Mouse (Mus musculus) heart, adult 2 months (tissue): ENCODE measurements around the gene Lrp5. TPM values are rescaled to one million over a fixed set of nuclear protein-coding genes. Genes with fewer than 3 reads are reported as not detected.

Experiments
- DNase-seq, 2 experiments: peaks; one replicate each; pipeline ENCODE4 v3.0.0; 2021
- H3K27ac ChIP-seq: fragments of 200-600 bp; 2 replicates; pipeline ENCODE4 v1.8.1; 2022
- H3K27me3 ChIP-seq: fragments of 200-500 bp; 2 replicates; pipeline ENCODE4 v1.6.1; 2012; ENCODE audit warnings: mild to moderate bottlenecking, low read length, inconsistent platforms, mixed read lengths; ENCODE audit not compliant: control insufficient read depth, insufficient read depth
- H3K36me3 ChIP-seq: fragments of 200-500 bp; 2 replicates; pipeline ENCODE4 v1.6.1; 2012; ENCODE audit warnings: low read length, inconsistent platforms; ENCODE audit not compliant: control insufficient read depth, insufficient read depth
- H3K4me1 ChIP-seq: fragments of 200-500 bp; 2 replicates; pipeline ENCODE4 v1.6.1; 2011; ENCODE audit warnings: low read length; ENCODE audit not compliant: control insufficient read depth, insufficient read depth
- H3K4me3 ChIP-seq: fragments of 200-600 bp; 2 replicates; pipeline ENCODE4 v1.8.1; 2022
- H3K79me2 ChIP-seq: fragments of 200-500 bp; replicated peaks from 2 replicates; pipeline ENCODE4 v1.6.1; 2012; ENCODE audit warnings: mild to moderate bottlenecking, inconsistent platforms, low read length, moderate library complexity, mixed read lengths; ENCODE audit not compliant: control insufficient read depth, insufficient read depth
- H3K9ac ChIP-seq: fragments of 200-500 bp; 2 replicates; pipeline ENCODE4 v1.6.1; 2012; ENCODE audit warnings: low read depth, mild to moderate bottlenecking, control low read depth, inconsistent platforms, low read length, mixed read lengths
- CTCF ChIP-seq: fragments of 200-600 bp; IDR thresholded peaks from 2 replicates; pipeline ENCODE4 v1.8.1; 2022; ENCODE audit warnings: antibody characterized with exemption, mild to moderate bottlenecking, moderate library complexity
- EP300 ChIP-seq: fragments of 200-500 bp; IDR thresholded peaks from 2 replicates; pipeline ENCODE4 v1.6.1; 2011; ENCODE audit warnings: low read depth, low read length, control low read depth; ENCODE audit not compliant: insufficient read depth
- POLR2A ChIP-seq: fragments of 200-500 bp; IDR thresholded peaks from 2 replicates; pipeline ENCODE4 v1.6.1; 2011; ENCODE audit warnings: mild to moderate bottlenecking, low read depth, low read length, control low read depth; ENCODE audit not compliant: insufficient read depth
- WGBS: fragments of 180-500 bp; shearing (Covaris S2); methylation state at CpG from one replicate; pipeline ENCODE4 v1.1.7; 2018; 5-methylcytosine and 5-hydroxymethylcytosine counted together
- intact Hi-C: fragments of 180-260 bp; cut with DNase I; formaldehyde crosslinking; loops from one replicate; pipeline ENCODE4 v1.15.1; 2025
- polyA plus RNA-seq: library from polyadenylated mRNA; depleted of rRNA; stranded (reverse); fragments of >200 nt; gene quantifications from 2 replicates; pipeline ENCODE4 v1.2.3, GENCODE M21; 2012
- total RNA-seq, 2 experiments: library from RNA; stranded (reverse); gene quantifications; 2 replicates each; pipeline ENCODE4 v1.2.3; 2021

Gene Lrp5
- total and polyA plus RNA-seq, 3 experiments, result 36.3 to 56.5 (median 52.2) TPM

DNA sequence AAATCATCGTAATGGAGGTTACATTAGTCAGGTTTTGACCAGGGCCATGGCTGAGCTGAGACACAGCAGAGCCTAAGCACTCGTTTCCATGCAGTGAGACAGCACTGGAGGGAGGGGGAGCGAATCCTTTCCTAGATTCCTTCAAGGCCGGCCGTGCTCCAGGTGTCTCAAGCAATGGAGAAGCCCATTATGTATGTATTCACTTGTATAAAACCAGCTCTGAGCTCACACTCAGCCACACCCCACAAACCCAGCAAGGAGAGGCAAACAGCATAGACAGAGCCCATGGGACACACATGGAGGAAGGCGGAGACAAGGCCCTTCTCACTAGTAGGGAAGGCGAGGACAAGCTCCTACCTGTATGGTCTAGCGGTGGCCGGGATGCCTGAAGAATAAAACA, 100.3 kb downstream of the Lrp5 start:
- H3K9ac ChIP-seq, result no peak overlapping the region
- H3K27me3 ChIP-seq, result no peaks in the 10 kb centered on the region
- no peaks in the 10 kb centered on the region; the same call in 1 of the 2 replicates for H3K4me1 ChIP-seq
- no peak overlapping the region for H3K27ac ChIP-seq
- DNase-seq, result no peak
- intact Hi-C loops, result no loop called here
- no peaks in the 10 kb centered on the region for H3K79me2 ChIP-seq
- no peaks in the 10 kb centered on the region for H3K36me3 ChIP-seq
- TF ChIP-seq EP300, result no peak
- no peak for TF ChIP-seq POLR2A
- TF ChIP-seq CTCF, result no peak
- no peak overlapping the region for H3K4me3 ChIP-seq
- 92% methylated on average over 9 of the region's 9 CpGs for WGBS

DNA sequence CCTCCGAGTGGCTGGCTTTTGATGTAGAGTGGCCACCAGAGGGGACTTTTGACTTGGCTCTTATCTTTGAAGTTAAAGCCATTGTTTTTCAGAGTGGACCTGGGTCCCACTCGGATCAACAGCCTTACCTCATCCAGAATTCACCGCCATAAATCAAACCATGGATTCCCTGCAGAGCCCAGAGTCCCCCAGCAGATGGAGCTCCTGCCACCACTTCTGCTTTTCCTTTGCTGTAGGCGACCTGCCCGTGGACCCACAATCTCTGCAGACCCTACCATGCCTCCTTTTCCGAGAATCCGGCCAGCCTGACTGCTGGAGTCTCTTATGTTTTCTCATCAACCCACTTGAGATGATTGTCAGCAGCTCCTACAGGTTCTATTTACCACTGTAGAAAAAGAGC, 105.0 kb downstream of the Lrp5 start:
- DNase-seq, result peak; percentile 51 to 68
- Histone ChIP-seq H3K27ac (no peak overlapping the region), H3K4me3 (no peak overlapping the region), H3K36me3 (no peaks in the 10 kb centered on the region), H3K27me3 (no peaks in the 10 kb centered on the region), H3K79me2 (no peaks in the 10 kb centered on the region), H3K9ac (no peak overlapping the region), H3K4me1 (peaks cover 3% of the 10 kb centered on the region)
- intact Hi-C loops, result no loop called here
- WGBS, result 12% methylated on average over 7 of the region's 7 CpGs
- TF ChIP-seq CTCF (peak; percentile 82), EP300 (no peak), POLR2A (no peak)

DNA sequence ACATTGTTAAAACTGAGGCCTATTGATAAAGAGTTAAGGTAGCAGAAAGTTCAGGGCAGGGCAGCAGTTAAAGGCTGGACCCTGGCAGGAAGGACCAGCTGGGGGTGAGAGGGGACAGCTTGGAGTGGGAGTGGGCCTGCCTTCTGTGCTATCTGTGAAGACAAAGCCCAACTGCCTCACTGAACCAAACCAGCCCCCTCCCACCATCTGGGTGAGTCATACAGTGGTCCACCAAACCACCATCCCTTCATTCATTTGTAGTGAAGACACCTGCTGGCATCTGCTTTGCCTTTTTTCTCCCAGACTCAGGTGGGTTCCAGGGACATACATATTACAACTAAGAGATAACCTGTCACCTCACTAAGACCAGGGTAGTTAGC, 108.5 kb downstream of the Lrp5 start:
- Histone ChIP-seq H3K79me2 (peaks cover 5% of the 10 kb centered on the region), H3K36me3 (peaks cover 14% of the 10 kb centered on the region), H3K4me3 (no peak overlapping the region), H3K9ac (no peak overlapping the region), H3K27me3 (no peaks in the 10 kb centered on the region), H3K4me1 (peaks cover 7% of the 10 kb centered on the region), H3K27ac (no peak overlapping the region)
- TF ChIP-seq POLR2A (no peak), EP300 (no peak), CTCF (no peak)
- no peak for DNase-seq
- intact Hi-C loops, result loop anchor here (10.0 kb wide), 1 partner anchor 253 kb away; the partner anchor contains the start of gene Cpt1a

DNA sequence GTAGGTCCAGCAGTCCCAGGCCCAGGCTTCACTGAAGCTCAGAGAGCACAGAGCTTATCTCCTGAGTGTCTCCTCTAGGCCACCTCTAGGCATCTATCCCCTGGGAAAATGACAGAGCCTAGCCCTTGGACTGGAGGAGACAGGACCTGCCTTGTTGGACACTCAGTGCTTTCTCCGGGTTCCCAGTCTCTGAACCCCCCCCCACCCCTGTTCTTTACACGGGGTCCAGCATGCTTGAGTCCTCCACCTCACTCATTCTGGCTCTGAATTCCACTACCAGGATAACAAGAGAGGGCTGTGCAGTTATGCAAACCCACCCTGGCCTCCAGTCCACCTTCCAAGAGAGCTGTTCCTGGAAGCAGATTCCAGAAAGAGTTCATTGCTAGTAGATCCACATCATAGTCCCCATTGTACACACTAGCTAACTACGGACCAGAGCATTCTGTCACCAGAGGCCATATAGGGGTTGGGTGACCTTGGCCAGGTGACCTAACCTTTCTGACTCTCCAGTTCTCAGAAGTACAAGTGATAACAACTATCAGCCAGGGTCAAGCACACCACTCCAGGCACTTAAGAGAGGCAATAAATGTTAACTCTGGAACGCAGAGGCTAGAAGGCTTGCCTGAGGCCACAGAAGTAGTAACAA, 109.0 kb downstream of the Lrp5 start:
- peaks cover 5% of the 10 kb centered on the region for H3K79me2 ChIP-seq
- no peak overlapping the region; the same call in 1 of the 2 replicates for H3K27ac ChIP-seq
- intact Hi-C loops, result loop anchor here (10.0 kb wide), 1 partner anchor 253 kb away; the partner anchor contains the start of gene Cpt1a
- H3K9ac ChIP-seq, result no peak overlapping the region
- H3K4me3 ChIP-seq, result no peak overlapping the region
- no peak for DNase-seq
- 63% methylated on average over 4 of the region's 4 CpGs for WGBS
- H3K27me3 ChIP-seq, result no peaks in the 10 kb centered on the region
- peaks cover 15% of the 10 kb centered on the region for H3K36me3 ChIP-seq
- peaks cover 9% of the 10 kb centered on the region for H3K4me1 ChIP-seq
- no peak for TF ChIP-seq CTCF
- TF ChIP-seq POLR2A, result no peak
- no peak for TF ChIP-seq EP300

DNA sequence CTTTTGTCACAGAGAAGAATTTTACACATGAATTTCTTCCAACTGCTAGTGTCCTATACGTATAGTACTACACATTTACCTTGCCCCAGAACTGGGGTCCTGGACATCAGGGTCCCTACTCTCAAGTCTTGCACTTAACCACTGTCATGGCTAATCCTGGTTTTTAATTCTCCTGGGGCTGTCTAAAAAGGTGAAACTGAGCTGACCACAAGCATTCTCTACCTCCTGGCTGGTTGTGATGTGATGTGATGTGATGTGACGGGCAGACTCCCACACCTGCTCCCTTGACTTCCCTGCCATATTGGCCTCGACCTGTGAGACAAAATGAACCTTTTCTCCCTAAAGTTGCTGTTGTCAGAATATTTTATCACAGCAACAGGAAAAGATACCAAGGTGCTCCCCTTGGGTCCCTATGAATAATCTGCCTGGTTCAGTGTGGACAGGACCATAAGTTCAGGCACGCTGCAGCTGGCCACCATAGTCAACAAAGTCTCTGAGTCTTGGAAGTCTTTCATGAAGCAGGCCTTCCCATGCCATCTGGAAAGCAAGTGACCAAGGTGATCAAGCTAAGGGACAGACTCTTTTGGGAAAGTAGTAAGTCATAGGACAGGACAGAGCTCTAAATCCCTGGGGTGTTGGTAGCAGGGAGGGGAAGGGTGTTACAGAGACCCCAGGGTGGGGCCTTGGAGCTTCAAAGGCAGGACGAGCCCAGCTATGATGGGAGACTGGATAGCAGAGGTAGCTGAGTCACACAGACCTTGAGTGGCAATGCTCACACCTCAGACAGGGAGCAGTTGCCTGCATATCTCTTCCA, 109.7 kb downstream of the Lrp5 start:
- 76% methylated on average over 5 of the region's 5 CpGs for WGBS
- no peak for DNase-seq
- intact Hi-C loops, result loop anchor here (10.0 kb wide), 1 partner anchor 252 kb away; the partner anchor contains the start of gene Cpt1a
- H3K9ac ChIP-seq, result no peak overlapping the region
- H3K4me3 ChIP-seq, result peak overlapping the region; percentile 98; the same call in 1 of the 2 replicates
- peak overlapping the region; percentile 99 for H3K27ac ChIP-seq
- TF ChIP-seq CTCF (no peak), EP300 (no peak), POLR2A (no peak)
- H3K4me1 ChIP-seq, result peaks cover 10% of the 10 kb centered on the region
- H3K27me3 ChIP-seq, result no peaks in the 10 kb centered on the region
- peaks cover 5% of the 10 kb centered on the region for H3K79me2 ChIP-seq
- peaks cover 16% of the 10 kb centered on the region for H3K36me3 ChIP-seq
